Mouse (Mus musculus) hindbrain, embryonic 16.5 days (tissue): Measurements from ENCODE around the gene Gm44502. TPM values are rescaled to one million over a fixed set of nuclear protein-coding genes. Genes with fewer than 3 reads are reported as not detected.

Source experiments
- ATAC-seq: fragments of 200-750 bp; cut with Nextera tagmentation; 2 replicates; pipeline ENCODE4 v1.8.0; 2017; ENCODE audit warnings: moderate TSS enrichment, moderate library complexity
- H3K27ac ChIP-seq: fragments of 300-500 bp; sonication (generic); 2 replicates; pipeline ENCODE4 v1.5.1; 2014; ENCODE audit warnings: low read depth, mild to moderate bottlenecking, control low read depth, low read length, moderate library complexity
- H3K27me3 ChIP-seq: fragments of 300-500 bp; sonication (generic); replicated peaks from 2 replicates; pipeline ENCODE4 v1.6.1; 2014; ENCODE audit warnings: low read length; ENCODE audit not compliant: control insufficient read depth, insufficient read depth
- H3K36me3 ChIP-seq: fragments of 300-500 bp; sonication (generic); 2 replicates; pipeline ENCODE4 v1.6.1; 2014; ENCODE audit warnings: mild to moderate bottlenecking, low read length, moderate library complexity, mixed read lengths; ENCODE audit not compliant: control insufficient read depth, insufficient read depth
- H3K4me1 ChIP-seq: fragments of 300-500 bp; sonication (generic); 2 replicates; pipeline ENCODE4 v1.6.1; 2014; ENCODE audit warnings: low read depth, low read length; ENCODE audit not compliant: control insufficient read depth, insufficient read depth
- H3K4me2 ChIP-seq: fragments of 300-500 bp; sonication (generic); 2 replicates; pipeline ENCODE4 v1.6.1; 2014; ENCODE audit warnings: mild to moderate bottlenecking, low read length, control low read depth, moderate library complexity
- H3K4me3 ChIP-seq: fragments of 300-500 bp; sonication (generic); 2 replicates; pipeline ENCODE4 v1.5.1; 2014; ENCODE audit warnings: mild to moderate bottlenecking, low read length, control low read depth, moderate library complexity
- H3K9ac ChIP-seq: fragments of 300-500 bp; sonication (generic); 2 replicates; pipeline ENCODE4 v1.6.1; 2014; ENCODE audit warnings: low read depth, mild to moderate bottlenecking, control low read depth, low read length, moderate library complexity
- H3K9me3 ChIP-seq: fragments of 300-500 bp; sonication (generic); 2 replicates; pipeline ENCODE4 v1.6.1; 2014; ENCODE audit warnings: mild to moderate bottlenecking, low read length, moderate library complexity; ENCODE audit not compliant: control insufficient read depth
- WGBS: fragments of 180-500 bp; shearing (Covaris S2); extraction: QIAGEN DNeasy Blood & Tissue Kit; methylation state at CpG from one replicate; pipeline ENCODE4 v1.1.7; 2014; 5-methylcytosine and 5-hydroxymethylcytosine counted together
- polyA plus RNA-seq: library from polyadenylated mRNA; unstranded; fragments of >200 nt; fragmentation: Nextera tagmentation; extraction: Ambion mirVana; gene quantifications from 2 replicates; pipeline ENCODE4 v1.2.1, GENCODE M21; 2015

Gene Gm44502
- polyA plus RNA-seq, 1 experiment from 2014 or later = 0.11 TPM

DNA sequence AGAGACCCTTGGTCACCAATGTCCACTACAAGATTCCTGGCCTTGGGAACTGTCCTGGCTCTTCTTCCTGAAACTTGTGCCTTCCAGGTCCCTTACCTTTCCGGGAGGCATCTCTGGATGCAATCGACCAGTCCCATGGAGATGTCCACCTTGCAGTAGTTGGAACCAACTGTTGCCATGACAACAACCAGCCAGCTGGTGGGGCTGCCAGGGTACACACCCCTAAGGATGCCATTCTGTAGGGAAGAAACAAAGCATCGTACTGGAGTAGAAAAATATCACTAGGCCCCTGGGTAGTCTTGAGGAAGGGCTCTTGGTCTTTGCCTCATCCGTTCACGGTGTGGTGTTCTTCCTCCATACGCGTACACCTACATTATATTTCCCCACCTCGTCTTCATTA, 4.9 kb downstream of the Gm44502 start:
- WGBS = 83% methylated on average over 8 of the region's 8 CpGs
- no peak overlapping the region for H3K27ac ChIP-seq

DNA sequence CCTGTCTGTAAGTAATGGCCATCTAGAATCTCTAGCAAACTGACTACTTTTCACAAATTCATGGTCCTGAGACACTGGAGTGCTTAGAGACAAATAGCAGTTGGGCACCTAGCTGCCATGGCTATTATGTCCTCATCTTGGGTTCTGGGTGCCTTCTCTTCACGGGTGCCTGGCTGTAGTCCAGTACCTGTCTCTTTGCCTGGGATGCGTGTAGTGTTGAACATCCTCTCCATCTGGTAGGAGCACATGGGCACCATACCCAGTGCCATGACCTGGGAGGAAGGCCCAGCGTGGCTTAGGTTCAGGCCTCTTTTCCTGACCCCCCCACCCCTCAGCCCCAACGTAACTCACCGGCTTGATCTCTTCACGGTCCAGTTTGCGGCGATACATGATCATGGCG, 7.6 kb downstream of the Gm44502 start:
- 94% methylated on average over 9 of the region's 9 CpGs for WGBS
- no peak overlapping the region for H3K4me2 ChIP-seq
- no peak for ATAC-seq
- no peak overlapping the region for H3K9ac ChIP-seq
- peaks cover 15% of the 10 kb centered on the region; the same call in 1 of the 2 replicates for H3K36me3 ChIP-seq
- H3K9me3 ChIP-seq = no peaks in the 10 kb centered on the region
- no peak overlapping the region for H3K27ac ChIP-seq
- H3K4me3 ChIP-seq = no peak overlapping the region
- H3K4me1 ChIP-seq = no peaks in the 10 kb centered on the region
- H3K27me3 ChIP-seq = no peaks in the 10 kb centered on the region

More for the DNA sequence above, 4.9 kb downstream of the Gm44502 start:
- H3K4me2 ChIP-seq = no peak overlapping the region
- no peak overlapping the region for H3K4me3 ChIP-seq
- H3K36me3 ChIP-seq = peaks cover 18% of the 10 kb centered on the region
- no peaks in the 10 kb centered on the region for H3K27me3 ChIP-seq
- no peak for ATAC-seq
- H3K4me1 ChIP-seq = peaks cover 8% of the 10 kb centered on the region
- H3K9me3 ChIP-seq = no peaks in the 10 kb centered on the region
- H3K9ac ChIP-seq = no peak overlapping the region

DNA sequence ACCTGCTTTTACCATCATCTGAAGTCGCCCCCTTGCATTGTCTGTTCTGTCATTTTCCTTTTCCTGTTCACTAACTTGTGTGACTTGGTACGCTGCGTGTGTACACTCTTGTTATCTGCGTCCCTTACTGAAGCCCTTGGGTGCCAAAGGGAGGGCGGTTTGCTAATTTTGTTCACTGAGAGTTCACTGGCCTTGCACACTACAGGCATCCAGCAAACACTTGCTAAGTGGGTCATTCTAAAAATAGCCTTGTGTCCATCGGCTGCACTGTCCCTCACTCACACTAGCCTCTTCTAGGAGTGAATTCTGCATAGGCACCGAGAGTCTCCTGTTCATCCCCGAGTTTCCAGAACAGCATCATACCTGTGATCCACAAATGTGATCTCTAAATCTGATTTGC, 14.2 kb downstream of the Gm44502 start:
- WGBS = 88% methylated on average over 8 of the region's 8 CpGs
- Histone ChIP-seq H3K27ac (no peak overlapping the region), H3K4me2 (no peak overlapping the region), H3K36me3 (peaks cover 6% of the 10 kb centered on the region; the same call in 1 of the 2 replicates), H3K4me3 (no peak overlapping the region), H3K9me3 (no peaks in the 10 kb centered on the region), H3K4me1 (no peaks in the 10 kb centered on the region), H3K27me3 (no peaks in the 10 kb centered on the region), H3K9ac (no peak overlapping the region)
- no peak for ATAC-seq

DNA sequence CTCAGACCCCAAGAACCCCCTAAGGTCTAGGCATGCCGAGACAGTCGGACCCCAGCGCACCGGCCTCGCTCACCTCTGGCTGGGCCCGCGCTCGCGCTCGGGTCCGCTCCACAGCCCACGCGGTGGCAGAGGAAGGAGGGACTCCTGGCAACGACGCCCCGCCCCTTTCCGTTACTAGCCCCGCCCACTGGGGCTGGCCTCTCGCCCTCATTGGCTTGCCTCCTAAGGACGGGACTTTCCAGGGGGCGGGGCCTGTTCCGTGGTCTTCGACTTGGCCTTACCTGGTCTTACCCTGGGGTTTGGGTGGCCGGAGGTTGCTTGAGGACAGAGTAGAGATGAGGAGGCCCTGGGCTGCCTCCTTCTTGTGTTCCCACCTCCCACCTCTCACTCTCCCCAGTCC, 19.4 kb downstream of the Gm44502 start, which contains the start of gene Syce3:
Gene Syce3, minus strand, starts transcription at position 386 of the 400 bp plus-strand sequence.
- 85% methylated on average over 12 of the region's 24 CpGs for WGBS
- Histone ChIP-seq H3K27me3 (no peaks in the 10 kb centered on the region), H3K4me3 (no peak within 1 kb of the TSS), H3K4me2 (no peak within 1 kb of the TSS), H3K9ac (no peak within 1 kb of the TSS), H3K27ac (no peak within 1 kb of the TSS), H3K4me1 (no peaks in the 10 kb centered on the region), H3K36me3 (no peaks in the 10 kb centered on the region), H3K9me3 (peaks cover 8% of the 10 kb centered on the region)
- ATAC-seq = no peak

DNA sequence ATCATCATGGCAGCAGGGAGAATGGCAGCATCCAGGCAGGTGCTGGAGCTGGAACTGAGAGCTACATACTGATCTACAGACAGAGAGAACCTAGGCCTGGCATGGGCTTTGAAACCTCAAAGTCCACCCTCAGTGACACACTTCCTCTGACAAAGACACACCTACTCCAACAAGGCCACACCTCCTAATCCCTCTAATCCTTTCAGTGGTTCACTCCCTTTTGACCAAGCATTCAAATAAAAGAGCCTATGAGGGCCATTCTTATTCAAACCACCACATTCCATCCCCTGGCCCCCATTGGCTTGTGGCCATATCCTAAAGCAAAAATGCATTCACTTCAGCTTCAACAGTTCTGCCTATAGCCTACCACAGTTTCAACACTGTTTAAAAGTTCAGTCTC, 22.8 kb downstream of the Gm44502 start:
- Histone ChIP-seq H3K4me3 (no peak overlapping the region), H3K27ac (no peak overlapping the region), H3K4me2 (no peak overlapping the region), H3K9me3 (peaks cover 8% of the 10 kb centered on the region), H3K36me3 (no peaks in the 10 kb centered on the region), H3K9ac (no peak overlapping the region), H3K4me1 (no peaks in the 10 kb centered on the region), H3K27me3 (no peaks in the 10 kb centered on the region)
- ATAC-seq = no peak

DNA sequence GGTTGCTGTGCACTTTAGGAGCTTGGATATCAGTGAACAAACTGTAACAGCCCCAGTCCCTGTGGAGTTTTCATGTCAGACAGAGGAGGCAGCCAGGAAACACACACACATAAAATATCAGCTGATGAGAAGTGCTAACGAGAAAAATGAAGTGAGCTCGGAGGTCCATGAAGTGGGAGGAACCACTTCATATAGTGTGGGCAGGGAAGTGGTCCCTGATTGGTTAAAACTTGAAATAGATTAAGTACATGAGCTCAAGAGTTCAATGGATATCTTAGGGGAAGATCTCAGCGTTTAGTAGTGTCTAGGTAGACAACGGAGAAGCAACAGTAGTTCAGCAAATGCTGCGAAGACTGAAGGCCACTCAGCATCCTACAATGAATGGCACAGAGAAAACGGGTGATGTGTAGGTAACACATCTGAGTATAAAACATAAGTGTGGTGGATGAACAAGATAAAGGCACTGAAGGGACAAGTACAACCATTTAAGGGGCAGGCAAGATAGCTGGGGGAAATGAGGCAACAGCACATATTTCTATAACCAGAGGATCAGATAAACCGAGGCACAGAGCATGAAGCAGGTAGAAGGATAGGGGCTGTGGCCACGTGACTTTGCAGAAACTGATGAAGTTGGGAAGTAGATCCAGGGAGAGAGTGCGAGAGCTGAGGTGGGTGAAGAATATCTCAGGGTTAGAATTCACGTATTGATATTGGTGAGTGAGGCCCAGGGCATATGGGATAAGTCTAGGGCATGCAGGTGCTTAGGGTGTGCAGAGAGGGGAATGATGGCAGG, 24.5 kb downstream of the Gm44502 start:
- H3K4me3 ChIP-seq = no peak overlapping the region
- WGBS = 84% methylated on average over 10 of the region's 10 CpGs
- H3K4me2 ChIP-seq = no peak overlapping the region
- peaks cover 8% of the 10 kb centered on the region for H3K9me3 ChIP-seq
- no peak for ATAC-seq
- H3K27me3 ChIP-seq = no peaks in the 10 kb centered on the region
- no peak overlapping the region for H3K27ac ChIP-seq
- H3K9ac ChIP-seq = no peak overlapping the region
- no peaks in the 10 kb centered on the region for H3K4me1 ChIP-seq
- no peaks in the 10 kb centered on the region for H3K36me3 ChIP-seq

DNA sequence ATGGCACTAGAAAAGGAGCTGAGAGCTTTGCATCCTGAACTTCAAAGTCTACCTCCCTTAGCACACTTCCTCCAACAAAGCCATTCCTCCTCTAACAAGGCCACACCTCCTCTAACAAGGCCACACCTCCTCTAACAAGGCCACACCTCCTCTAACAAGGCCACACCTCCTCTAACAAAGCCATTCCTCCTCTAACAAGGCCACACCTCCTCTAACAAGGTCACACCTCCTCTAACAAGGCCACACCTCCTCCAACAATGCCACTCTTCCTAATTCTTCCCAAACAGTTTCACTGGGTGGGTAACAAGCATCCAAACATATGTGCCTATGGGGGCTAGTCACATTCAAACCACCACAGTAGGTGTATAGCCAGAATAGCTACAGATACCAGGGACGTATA, 27.0 kb downstream of the Gm44502 start:
- H3K9me3 ChIP-seq = peaks cover 3% of the 10 kb centered on the region; the same call in 1 of the 2 replicates
- no peaks in the 10 kb centered on the region for H3K36me3 ChIP-seq
- no peak overlapping the region for H3K4me3 ChIP-seq
- no peak overlapping the region for H3K4me2 ChIP-seq
- no peak overlapping the region for H3K27ac ChIP-seq
- H3K27me3 ChIP-seq = no peaks in the 10 kb centered on the region
- ATAC-seq = no peak
- H3K9ac ChIP-seq = no peak overlapping the region
- 89% methylated on average over 1 of the region's 1 CpGs for WGBS
- H3K4me1 ChIP-seq = no peaks in the 10 kb centered on the region

DNA sequence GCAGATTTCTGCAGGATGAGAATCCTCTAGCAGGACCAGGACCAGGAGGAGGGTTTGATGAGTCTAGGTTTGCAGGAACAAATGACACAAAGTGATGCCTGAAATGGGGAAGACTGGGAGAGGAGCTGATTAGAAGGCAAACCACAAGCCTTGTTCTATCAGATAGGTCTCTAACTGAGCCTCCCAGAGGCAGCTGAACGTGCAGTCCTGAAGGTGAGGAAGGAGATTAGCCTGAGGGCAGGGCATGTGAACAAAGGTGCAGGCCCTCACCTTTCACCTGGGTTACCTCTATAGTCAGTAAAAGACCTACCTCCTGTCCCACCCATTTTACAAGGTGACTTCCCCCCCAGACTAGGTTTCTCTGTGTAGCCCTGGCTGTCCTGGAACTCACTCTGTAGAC, 29.8 kb downstream of the Gm44502 start:
- Histone ChIP-seq H3K4me3 (no peak overlapping the region), H3K27me3 (no peaks in the 10 kb centered on the region), H3K4me2 (no peak overlapping the region), H3K36me3 (no peaks in the 10 kb centered on the region), H3K27ac (no peak overlapping the region), H3K9me3 (no peaks in the 10 kb centered on the region), H3K4me1 (no peaks in the 10 kb centered on the region), H3K9ac (no peak overlapping the region)
- ATAC-seq = no peak
- 76% methylated on average over 1 of the region's 1 CpGs for WGBS

DNA sequence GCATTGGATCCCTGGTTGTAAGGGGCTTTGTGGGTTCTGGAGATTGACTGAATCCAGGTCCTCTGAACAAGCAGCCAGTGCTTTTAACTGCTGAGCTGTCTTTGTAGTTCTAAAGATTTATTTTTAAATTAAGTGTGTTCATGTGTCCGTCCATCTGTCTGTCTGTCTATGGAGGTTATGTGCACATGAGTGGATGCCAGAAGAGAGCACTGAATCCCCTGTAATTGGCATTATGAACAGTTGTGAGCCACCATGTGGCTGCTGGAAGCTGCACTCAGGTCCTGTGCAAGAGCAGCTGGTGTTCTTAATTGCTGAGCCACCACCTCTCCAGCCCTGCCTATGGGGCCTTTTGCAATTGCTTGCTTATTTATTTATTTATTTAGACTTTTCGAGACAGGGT, 31.4 kb downstream of the Gm44502 start:
- Histone ChIP-seq H3K36me3 (no peaks in the 10 kb centered on the region), H3K4me2 (no peak overlapping the region), H3K9me3 (no peaks in the 10 kb centered on the region), H3K27me3 (no peaks in the 10 kb centered on the region), H3K9ac (no peak overlapping the region), H3K4me1 (no peaks in the 10 kb centered on the region), H3K27ac (no peak overlapping the region), H3K4me3 (no peak overlapping the region)
- no peak for ATAC-seq
- 82% methylated on average over 2 of the region's 2 CpGs for WGBS
